In genomic region chr7:142480661-142481060, GRCm38 (mm10) we compare ENCODE assay signal across 11 mouse cellular contexts. TPM values are rescaled to one million over a fixed set of nuclear protein-coding genes. Genes with fewer than 3 reads are reported as not detected.
DNase-seq lines count a peak whose midpoint lies in the region; ATAC-seq and TF ChIP-seq lines count a peak whose summit lies in the region.
"Had no signal": no experiment of that assay in that cellular context is flagged by ENCODE, and none has a peak within 500 bp of the region (broad histone marks: within the 10 kb centered on the region; RNA-seq: fewer than 3 reads in every experiment).

No protein-coding gene starts in this region.

- ATAC-seq in kidney, embryonic 15.5 days (replicated peaks; ENCODE audit: low FRiP score): no peak
- ATAC-seq in intestine, embryonic 16.5 days: no peak
- ATAC-seq in stomach, postnatal 0 days (ENCODE audit: low FRiP score, low TSS enrichment): no peak

- H3K9ac ChIP-seq in kidney, embryonic 15.5 days: 0 out of 2 replicates have a peak overlapping the region, but pooled peaks have one; percentile 56
- H3K9ac ChIP-seq in intestine, embryonic 16.5 days (ENCODE audit: low read depth, low read length): peak overlapping the region; percentile 80
- peak overlapping the region; percentile 71 for H3K9ac ChIP-seq in stomach, postnatal 0 days (ENCODE audit: low read length)

- H3K4me1 ChIP-seq in kidney, embryonic 15.5 days: peaks cover 86% of the 10 kb centered on the region
- no peaks in the 10 kb centered on the region for H3K4me1 ChIP-seq in kidney, adult 2 months (ENCODE audit: control insufficient read depth, insufficient read depth, low read length)
- H3K4me1 ChIP-seq in intestine, embryonic 16.5 days (ENCODE audit: control insufficient read depth, insufficient read depth, low read length): peaks cover 48% of the 10 kb centered on the region
- peaks cover 10% of the 10 kb centered on the region for H3K4me1 ChIP-seq in stomach, postnatal 0 days (replicated peaks; ENCODE audit: control insufficient read depth, insufficient read depth)

- no peak overlapping the region for H3K4me2 ChIP-seq in kidney, embryonic 15.5 days
- peak overlapping the region; percentile 70 for H3K4me2 ChIP-seq in intestine, embryonic 16.5 days (ENCODE audit: low read depth, low read length)
- peak overlapping the region; percentile 55 for H3K4me2 ChIP-seq in stomach, postnatal 0 days (replicated peaks; ENCODE audit: low read depth)

- peaks cover 20% of the 10 kb centered on the region for H3K36me3 ChIP-seq in kidney, embryonic 15.5 days
- H3K36me3 ChIP-seq in kidney, adult 2 months (ENCODE audit: control insufficient read depth, insufficient read depth, low read length): no peaks in the 10 kb centered on the region
- H3K36me3 ChIP-seq in intestine, embryonic 16.5 days (ENCODE audit: control insufficient read depth, insufficient read depth, low read length): no peaks in the 10 kb centered on the region
- peaks cover 2% of the 10 kb centered on the region; the same call in 1 of the 2 replicates for H3K36me3 ChIP-seq in stomach, postnatal 0 days (ENCODE audit: control insufficient read depth, insufficient read depth, low read length)

- TF ChIP-seq EP300 in stomach, postnatal 0 days (optimal IDR thresholded peaks at IDR 0.05): no peak

- peak overlapping the region; percentile 97 for H3K27ac ChIP-seq in kidney, embryonic 15.5 days
- H3K27ac ChIP-seq in kidney, adult 2 months (ENCODE audit: insufficient read depth, low read depth, low read length): no peak overlapping the region
- peak overlapping the region; percentile 98 for H3K27ac ChIP-seq in intestine, embryonic 16.5 days (ENCODE audit: low read length)
- peak overlapping the region; percentile 97 for H3K27ac ChIP-seq in stomach, postnatal 0 days (replicated peaks)
- H3K27ac ChIP-seq: macrophage had no signal

- 88% methylated on average over 3 of the region's 3 CpGs for WGBS in kidney, embryonic 15.5 days
- 93% methylated on average over 3 of the region's 3 CpGs for WGBS in kidney, adult 2 months
- whole genome bisulfite sequencing in intestine, embryonic 16.5 days: 84% methylated on average over 3 of the region's 3 CpGs
- WGBS in stomach, postnatal 0 days: 59% methylated on average over 3 of the region's 3 CpGs

- no peak overlapping the region for H3K4me3 ChIP-seq in kidney, embryonic 15.5 days (replicated peaks)
- H3K4me3 ChIP-seq in kidney, adult 2 months (ENCODE audit: insufficient read depth, low read depth, low read length): no peak overlapping the region
- H3K4me3 ChIP-seq in intestine, embryonic 16.5 days (ENCODE audit: low read length): no peak overlapping the region
- H3K4me3 ChIP-seq in stomach, postnatal 0 days (ENCODE audit: low read depth, low read length): no peak overlapping the region

- no peaks in the 10 kb centered on the region for H3K9me3 ChIP-seq in kidney, embryonic 15.5 days (replicated peaks)
- H3K9me3 ChIP-seq in intestine, embryonic 16.5 days (ENCODE audit: control insufficient read depth, low read length): no peaks in the 10 kb centered on the region
- H3K9me3 ChIP-seq in stomach, postnatal 0 days (ENCODE audit: control insufficient read depth, low read length): no peaks in the 10 kb centered on the region

- no peak for TF ChIP-seq CTCF in kidney, adult 2 months (conservative IDR thresholded peaks at IDR 0.05; ENCODE audit: insufficient read depth, insufficient read length, low read depth, low read length)
- TF ChIP-seq CTCF in stomach, postnatal 0 days (IDR thresholded peaks at IDR 0.05; ENCODE audit: low read depth): no peak

- TF ChIP-seq POLR2A in kidney, adult 2 months (IDR thresholded peaks at IDR 0.05; ENCODE audit: low read depth, low read length): no peak

- DNase-seq in kidney, adult 2 months: no peak
- DNase-seq in thymus, postnatal 14 days: peak; percentile 13
- no peak for DNase-seq in thymus, postnatal 36 days
- no peak for DNase-seq in stomach, postnatal 0 days (ENCODE audit: low spot score)
- DNase-seq in frontal cortex, postnatal 36 days (ENCODE audit: low spot score in 2 of 2): no peak
- DNase-seq in frontal cortex, postnatal 14 days (ENCODE audit: low spot score in 2 of 2): no peak
- DNase-seq: cerebellum, adult 9-11 months; right cerebral cortex, postnatal 25 days had no signal

- no peaks in the 10 kb centered on the region for H3K27me3 ChIP-seq in kidney, embryonic 15.5 days
- H3K27me3 ChIP-seq in kidney, adult 2 months (replicated peaks; ENCODE audit: control insufficient read depth, insufficient read depth, low read length): no peaks in the 10 kb centered on the region
- H3K27me3 ChIP-seq in intestine, embryonic 16.5 days (replicated peaks; ENCODE audit: control insufficient read depth, insufficient read depth, low read length): no peaks in the 10 kb centered on the region
- H3K27me3 ChIP-seq in stomach, postnatal 0 days (ENCODE audit: control insufficient read depth, insufficient read depth, low read length): no peaks in the 10 kb centered on the region

RNA-seq across cellular contexts. Expression of gene Tnnt3, which starts 18.0 kb away (rescaled TPM):
- 23.5 and 46.2 TPM in 2 replicates for polyA plus RNA-seq in kidney, embryonic 15.5 days (2015; fragmentation: Nextera tagmentation; extraction: Ambion mirVana)
- 48.3 TPM in 1 of 2 replicates, not detected in the other for polyA plus RNA-seq in kidney, adult 2 months (2012; rRNA removed)
- 2.1 and 3.2 TPM in 2 replicates for polyA plus RNA-seq in intestine, embryonic 16.5 days (2015; fragmentation: Nextera tagmentation; extraction: Ambion mirVana)
- 8.0 and 11.7 TPM in 2 replicates for polyA plus RNA-seq in stomach, postnatal 0 days (2015; fragmentation: Nextera tagmentation; extraction: Ambion mirVana)
- polyA plus RNA-seq: macrophage had no signal

RNA-seq across cellular contexts. Expression of gene Lsp1, which starts 20.1 kb away (rescaled TPM):
- polyA plus RNA-seq in kidney, embryonic 15.5 days (2015; fragmentation: Nextera tagmentation; extraction: Ambion mirVana): 115 and 139 TPM in 2 replicates
- 22.2 and 39.8 TPM in 2 replicates for polyA plus RNA-seq in kidney, adult 2 months (2012; rRNA removed)
- 125 and 134 TPM in 2 replicates for polyA plus RNA-seq in intestine, embryonic 16.5 days (2015; fragmentation: Nextera tagmentation; extraction: Ambion mirVana)
- 107 and 110 TPM in 2 replicates for polyA plus RNA-seq in stomach, postnatal 0 days (2015; fragmentation: Nextera tagmentation; extraction: Ambion mirVana)

RNA-seq across cellular contexts. Expression of gene Tnni2, which starts 39.1 kb away (rescaled TPM):
- polyA plus RNA-seq in kidney, embryonic 15.5 days (2015; fragmentation: Nextera tagmentation; extraction: Ambion mirVana): 19.0 and 45.8 TPM in 2 replicates
- 0.54 and 103 TPM in 2 replicates for polyA plus RNA-seq in kidney, adult 2 months (2012; rRNA removed)
- polyA plus RNA-seq in intestine, embryonic 16.5 days (2015; fragmentation: Nextera tagmentation; extraction: Ambion mirVana): 4.3 and 4.7 TPM in 2 replicates
- polyA plus RNA-seq in stomach, postnatal 0 days (2015; fragmentation: Nextera tagmentation; extraction: Ambion mirVana): 19.1 and 19.6 TPM in 2 replicates

RNA-seq across cellular contexts. Expression of gene Syt8, which starts 46.0 kb away (rescaled TPM):
- polyA plus RNA-seq in kidney, embryonic 15.5 days (2015; fragmentation: Nextera tagmentation; extraction: Ambion mirVana): 0.62 and 1.3 TPM in 2 replicates
- 1.8 and 3.3 TPM in 2 replicates for polyA plus RNA-seq in kidney, adult 2 months (2012; rRNA removed)
- 8.8 and 10.4 TPM in 2 replicates for polyA plus RNA-seq in intestine, embryonic 16.5 days (2015; fragmentation: Nextera tagmentation; extraction: Ambion mirVana)
- 70.7 and 78.9 TPM in 2 replicates for polyA plus RNA-seq in stomach, postnatal 0 days (2015; fragmentation: Nextera tagmentation; extraction: Ambion mirVana)

RNA-seq across cellular contexts. Expression of gene Mrpl23, which starts 51.8 kb away (rescaled TPM):
- polyA plus RNA-seq in kidney, embryonic 15.5 days (2015; fragmentation: Nextera tagmentation; extraction: Ambion mirVana): 25.8 and 26.8 TPM in 2 replicates
- polyA plus RNA-seq in kidney, adult 2 months (2012; rRNA removed): 10.3 and 11.0 TPM in 2 replicates
- polyA plus RNA-seq in intestine, embryonic 16.5 days (2015; fragmentation: Nextera tagmentation; extraction: Ambion mirVana): 50.3 and 58.1 TPM in 2 replicates
- polyA plus RNA-seq in stomach, postnatal 0 days (2015; fragmentation: Nextera tagmentation; extraction: Ambion mirVana): 17.7 and 19.4 TPM in 2 replicates
